Mouse (Mus musculus) hindbrain, embryonic 15.5 days (tissue): ENCODE results near the gene Prss12. TPM values are rescaled to one million over a fixed set of nuclear protein-coding genes. Genes with fewer than 3 reads are reported as not detected.
"Not testable (repeated sequence)": the region's sequence is repeated elsewhere in the genome, so short reads cannot be mapped to it uniquely, and the experiment has no call there.

Experiments
- ATAC-seq: fragments of 200-750 bp; cut with Nextera tagmentation; 2 replicates; pipeline ENCODE4 v1.8.0; 2017; ENCODE audit warnings: low read depth, moderate number of reproducible peaks, moderate TSS enrichment; ENCODE audit not compliant: low FRiP score
- H3K27ac ChIP-seq: fragments of 300-500 bp; sonication (generic); replicated peaks from 2 replicates; pipeline ENCODE4 v1.5.1; 2015; ENCODE audit warnings: mild to moderate bottlenecking, inconsistent platforms
- H3K27me3 ChIP-seq: fragments of 300-500 bp; sonication (generic); 2 replicates; pipeline ENCODE4 v1.6.1; 2015; ENCODE audit warnings: control low read depth, inconsistent platforms
- H3K36me3 ChIP-seq: fragments of 300-500 bp; sonication (generic); 2 replicates; pipeline ENCODE4 v1.6.1; 2015; ENCODE audit warnings: control low read depth, inconsistent platforms
- H3K4me1 ChIP-seq: fragments of 300-500 bp; sonication (generic); replicated peaks from 2 replicates; pipeline ENCODE4 v1.6.1; 2015; ENCODE audit warnings: control low read depth, inconsistent platforms
- H3K4me2 ChIP-seq: fragments of 300-500 bp; sonication (generic); 2 replicates; pipeline ENCODE4 v1.6.1; 2015; ENCODE audit warnings: moderate library complexity, mild to moderate bottlenecking, inconsistent platforms
- H3K4me3 ChIP-seq: fragments of 300-500 bp; sonication (generic); 2 replicates; pipeline ENCODE4 v1.5.1; 2015; ENCODE audit warnings: mild to moderate bottlenecking, inconsistent platforms
- H3K9ac ChIP-seq: fragments of 300-500 bp; sonication (generic); 2 replicates; pipeline ENCODE4 v1.6.1; 2015; ENCODE audit warnings: inconsistent platforms
- H3K9me3 ChIP-seq: fragments of 300-500 bp; sonication (generic); 2 replicates; pipeline ENCODE4 v1.6.1; 2016; ENCODE audit warnings: control low read depth, inconsistent platforms
- WGBS: fragments of 180-500 bp; shearing (Covaris S2); methylation state at CpG from one replicate; pipeline ENCODE4 v1.1.7; 2015; 5-methylcytosine and 5-hydroxymethylcytosine counted together
- polyA plus RNA-seq: library from polyadenylated mRNA; unstranded; fragments of >200 nt; fragmentation: Nextera tagmentation; extraction: Ambion mirVana; gene quantifications from 2 replicates; pipeline ENCODE4 v1.2.1, GENCODE M21; 2015

Prss12 gene
- polyA plus RNA-seq, 1 experiment from 2014 or later = 22.8 TPM

DNA sequence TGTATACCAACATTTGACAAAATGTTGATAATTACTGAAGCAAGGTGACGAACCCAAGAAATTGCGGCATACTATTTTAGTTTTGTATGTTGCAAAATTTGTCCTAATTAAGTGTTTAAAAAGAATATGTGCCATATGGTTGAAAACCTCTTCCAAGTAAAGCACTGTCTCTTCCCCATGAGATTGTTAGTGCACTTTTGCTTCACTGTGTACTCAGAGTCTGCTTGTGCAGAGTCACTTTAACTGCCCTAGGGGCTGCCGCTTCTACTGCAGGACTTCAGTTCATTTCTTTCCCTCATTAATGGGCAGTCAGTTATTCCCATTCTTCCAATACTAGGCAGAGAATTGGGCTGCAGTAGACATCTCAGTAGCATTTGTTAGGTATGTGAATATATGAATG, 46.5 kb downstream of the Prss12 start:
- Histone ChIP-seq H3K4me1 (no peaks in the 10 kb centered on the region), H3K4me3 (no peak overlapping the region), H3K27me3 (no peaks in the 10 kb centered on the region), H3K27ac (no peak overlapping the region), H3K9ac (no peak overlapping the region), H3K9me3 (no peaks in the 10 kb centered on the region), H3K4me2 (no peak overlapping the region), H3K36me3 (no peaks in the 10 kb centered on the region)
- WGBS = 94% methylated on average over 3 of the region's 3 CpGs
- no peak for ATAC-seq

GRCm38 (mm10) chr3:123495088-123495487, 48.4 kb downstream of the Prss12 start:
- 80% methylated on average over 6 of the region's 6 CpGs for WGBS
- H3K4me2 ChIP-seq = no peak overlapping the region
- no peak overlapping the region for H3K4me3 ChIP-seq
- H3K9me3 ChIP-seq = no peaks in the 10 kb centered on the region
- ATAC-seq = no peak
- H3K27ac ChIP-seq = no peak overlapping the region
- no peaks in the 10 kb centered on the region for H3K27me3 ChIP-seq
- H3K4me1 ChIP-seq = no peaks in the 10 kb centered on the region
- H3K9ac ChIP-seq = no peak overlapping the region
- H3K36me3 ChIP-seq = no peaks in the 10 kb centered on the region

- Histone ChIP-seq H3K4me3 (no peak overlapping the region), H3K4me2 (no peak overlapping the region), H3K9ac (no peak overlapping the region), H3K4me1 (no peaks in the 10 kb centered on the region), H3K27me3 (no peaks in the 10 kb centered on the region), H3K27ac (no peak overlapping the region), H3K36me3 (no peaks in the 10 kb centered on the region), H3K9me3 (no peaks in the 10 kb centered on the region)
- WGBS = 80% methylated on average over 5 of the region's 5 CpGs
- ATAC-seq = no peak
These were observed 52.1 kb downstream of the Prss12 start for GRCm38 (mm10) chr3:123498787-123499186.

DNA sequence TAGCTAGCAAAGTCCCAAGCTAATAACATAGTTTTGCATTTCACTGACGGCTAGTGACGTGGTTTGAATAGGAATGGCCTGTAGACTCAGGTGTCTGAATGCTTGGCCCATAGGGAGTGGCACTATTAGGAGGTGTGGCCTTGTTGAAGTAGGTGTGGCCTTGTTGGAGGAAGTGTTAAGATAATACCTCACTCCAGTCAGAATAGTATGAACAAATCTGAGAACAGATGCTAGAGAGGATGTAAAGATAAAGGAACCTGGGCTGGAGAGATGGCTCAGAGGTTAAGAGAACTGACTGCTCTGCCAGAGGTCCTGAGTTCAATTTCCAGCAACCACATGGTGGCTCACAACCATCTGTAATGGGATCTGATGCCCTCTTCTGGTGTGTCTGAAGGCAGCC, 55.1 kb downstream of the Prss12 start:
- H3K9ac ChIP-seq, H3K4me2 ChIP-seq, H3K4me3 ChIP-seq, ATAC-seq, H3K36me3 ChIP-seq, H3K9me3 ChIP-seq, H3K27ac ChIP-seq, H3K27me3 ChIP-seq: not testable (repeated sequence)
- 87% methylated on average over 2 of the region's 2 CpGs for WGBS
- peaks cover 17% of the 10 kb centered on the region for H3K4me1 ChIP-seq

DNA sequence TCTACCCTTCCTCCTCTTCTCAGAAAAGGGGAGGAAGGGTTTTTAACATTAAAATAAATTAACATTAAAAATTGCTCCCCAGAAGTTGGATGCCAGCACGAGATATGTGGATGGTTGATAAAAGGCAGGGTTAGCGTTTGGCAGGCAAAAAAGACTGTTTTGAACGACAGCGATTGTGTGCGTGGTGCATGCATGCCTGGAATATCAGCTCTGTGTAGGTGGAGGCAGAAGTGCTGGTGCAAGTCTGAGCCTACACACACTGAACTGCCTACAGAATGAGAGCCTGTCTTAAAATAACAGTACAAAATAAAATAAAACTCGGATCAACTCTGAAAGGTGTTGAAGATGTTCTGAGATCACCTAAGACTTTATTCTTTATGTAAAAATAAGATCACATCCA, 57.2 kb downstream of the Prss12 start:
- WGBS = 81% methylated on average over 6 of the region's 6 CpGs
- peaks cover 25% of the 10 kb centered on the region for H3K4me1 ChIP-seq
- no peak overlapping the region for H3K4me3 ChIP-seq
- H3K36me3 ChIP-seq = peaks cover 9% of the 10 kb centered on the region; the same call in 1 of the 2 replicates
- no peak for ATAC-seq
- no peak overlapping the region for H3K27ac ChIP-seq
- H3K9ac ChIP-seq = no peak overlapping the region
- no peak overlapping the region for H3K4me2 ChIP-seq
- no peaks in the 10 kb centered on the region for H3K27me3 ChIP-seq
- H3K9me3 ChIP-seq = no peaks in the 10 kb centered on the region

- H3K36me3 ChIP-seq = peaks cover 9% of the 10 kb centered on the region; the same call in 1 of the 2 replicates
- no peaks in the 10 kb centered on the region for H3K27me3 ChIP-seq
- no peak overlapping the region for H3K4me3 ChIP-seq
- peaks cover 29% of the 10 kb centered on the region for H3K4me1 ChIP-seq
- H3K9ac ChIP-seq = no peak overlapping the region
- H3K27ac ChIP-seq = no peak overlapping the region
- no peaks in the 10 kb centered on the region for H3K9me3 ChIP-seq
- ATAC-seq = no peak
- no peak overlapping the region for H3K4me2 ChIP-seq
- 89% methylated on average over 7 of the region's 7 CpGs for WGBS
These were observed 58.1 kb downstream of the Prss12 start for GRCm38 (mm10) chr3:123504783-123505182.

DNA sequence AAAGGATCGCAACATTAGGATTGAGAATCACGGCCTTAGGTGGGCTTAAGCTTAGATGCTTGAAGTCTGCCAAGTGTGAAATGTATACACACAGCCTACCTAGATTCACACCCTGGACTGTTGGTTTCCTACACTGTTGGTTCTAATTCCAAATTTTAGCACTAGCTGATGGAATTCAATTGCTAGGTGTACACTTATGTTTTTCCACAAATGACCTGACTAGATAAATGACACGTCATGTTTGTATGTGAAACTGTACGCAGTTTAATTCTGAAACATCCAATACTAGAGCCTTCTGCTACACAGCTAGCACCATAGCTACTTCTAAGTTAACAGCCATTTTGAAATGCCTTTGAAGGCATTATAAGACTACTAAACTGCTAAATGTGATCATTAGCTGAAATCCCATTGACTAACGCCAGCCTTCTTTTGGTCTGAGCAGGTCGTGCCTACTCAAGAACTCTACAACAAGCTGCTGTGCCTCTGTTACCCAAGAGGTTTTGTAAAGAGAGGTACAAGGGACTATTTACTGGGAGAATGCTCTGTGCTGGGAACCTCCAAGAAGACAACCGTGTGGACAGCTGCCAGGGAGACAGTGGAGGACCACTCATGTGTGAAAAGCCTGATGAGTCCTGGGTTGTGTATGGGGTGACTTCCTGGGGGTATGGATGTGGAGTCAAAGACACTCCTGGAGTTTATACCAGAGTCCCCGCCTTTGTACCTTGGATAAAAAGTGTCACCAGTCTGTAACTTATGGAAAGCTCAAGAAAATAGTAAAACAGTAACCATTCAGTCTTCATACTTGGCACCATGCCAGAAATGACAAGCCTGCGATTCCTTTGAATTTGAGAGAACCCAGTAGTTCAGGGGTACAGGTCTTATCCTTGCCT, 59.3 kb downstream of the Prss12 start:
- Histone ChIP-seq H3K4me2 (peak overlapping the region; percentile 64), H3K4me3 (0 out of 2 replicates have a peak overlapping the region, but pooled peaks have one; percentile 1), H3K9me3 (no peaks in the 10 kb centered on the region), H3K9ac (no peak overlapping the region), H3K4me1 (peaks cover 31% of the 10 kb centered on the region), H3K27me3 (no peaks in the 10 kb centered on the region), H3K27ac (peak overlapping the region; percentile 14; the same call in 1 of the 2 replicates), H3K36me3 (peaks cover 9% of the 10 kb centered on the region; the same call in 1 of the 2 replicates)
- ATAC-seq = no peak
- WGBS = 54% methylated on average over 9 of the region's 9 CpGs

GRCm38 (mm10) chr3:123506699-123507662, 60.3 kb downstream of the Prss12 start:
- Histone ChIP-seq H3K36me3 (peaks cover 9% of the 10 kb centered on the region; the same call in 1 of the 2 replicates), H3K27ac (peak overlapping the region; percentile 39; the same call in 1 of the 2 replicates), H3K9me3 (no peaks in the 10 kb centered on the region), H3K27me3 (no peaks in the 10 kb centered on the region), H3K9ac (peak overlapping the region; percentile 66), H3K4me2 (peak overlapping the region; percentile 64), H3K4me1 (peaks cover 31% of the 10 kb centered on the region), H3K4me3 (peak overlapping the region; percentile 74)
- no peak for ATAC-seq
- 3% methylated on average over 6 of the region's 6 CpGs for WGBS

- under 1% methylated on average over 10 of the region's 10 CpGs for WGBS
- Histone ChIP-seq H3K4me2 (peak overlapping the region; percentile 64), H3K27ac (peak overlapping the region; percentile 99)
These were observed 60.9 kb downstream of the Prss12 start for GRCm38 (mm10) chr3:123507663-123508055.

GRCm38 (mm10) chr3:123508056-123508674, 61.5 kb downstream of the Prss12 start:
- peaks cover 9% of the 10 kb centered on the region; the same call in 1 of the 2 replicates for H3K36me3 ChIP-seq
- peak overlapping the region; percentile 99 for H3K27ac ChIP-seq
- H3K4me2 ChIP-seq = peak overlapping the region; percentile 64
- peak overlapping the region; percentile 74 for H3K4me3 ChIP-seq
- WGBS = under 1% methylated on average over 53 of the region's 53 CpGs
- H3K4me1 ChIP-seq = peaks cover 31% of the 10 kb centered on the region
- no peaks in the 10 kb centered on the region for H3K27me3 ChIP-seq
- peak; percentile 99 for ATAC-seq
- no peaks in the 10 kb centered on the region for H3K9me3 ChIP-seq
- H3K9ac ChIP-seq = peak overlapping the region; percentile 92

More at GRCm38 (mm10) chr3:123507663-123508055, 60.9 kb downstream of the Prss12 start:
- Histone ChIP-seq H3K9ac (peak overlapping the region; percentile 66), H3K36me3 (peaks cover 9% of the 10 kb centered on the region; the same call in 1 of the 2 replicates), H3K4me1 (peaks cover 31% of the 10 kb centered on the region), H3K9me3 (no peaks in the 10 kb centered on the region), H3K4me3 (peak overlapping the region; percentile 74), H3K27me3 (no peaks in the 10 kb centered on the region)
- no peak for ATAC-seq

DNA sequence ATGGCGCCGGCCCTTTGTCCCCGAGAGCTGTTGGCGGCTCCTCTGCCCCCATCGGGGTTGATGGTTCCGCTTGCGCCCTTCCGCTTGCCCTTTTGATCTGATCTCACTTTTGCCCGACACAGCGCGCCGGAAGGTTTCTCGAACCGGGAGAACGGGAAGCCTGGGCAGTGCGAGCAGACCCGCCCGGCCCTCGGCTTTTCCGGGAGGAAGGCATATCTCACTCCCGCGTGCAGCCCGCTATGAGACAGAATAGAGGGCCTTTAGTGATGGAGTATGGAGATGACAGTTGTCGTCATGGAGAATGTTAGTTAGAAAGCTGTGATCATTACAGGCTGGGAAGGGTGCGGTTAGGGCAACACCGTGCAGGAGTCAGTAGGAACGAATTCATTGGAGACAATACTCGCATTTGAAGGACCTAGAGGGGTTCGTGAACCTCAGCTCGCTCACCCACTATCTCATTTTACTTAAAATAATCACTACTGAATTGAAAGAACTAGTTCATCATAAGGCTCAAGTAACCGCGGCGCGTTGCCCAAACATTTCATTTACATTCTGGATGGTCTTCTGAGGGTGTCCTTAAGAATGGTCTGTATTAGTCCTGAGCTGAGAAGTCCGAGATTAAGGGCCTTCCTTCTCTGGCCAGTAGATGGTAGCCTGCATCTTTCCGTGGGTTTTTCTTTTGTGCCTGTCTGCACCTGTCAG, 62.1 kb downstream of the Prss12 start:
- Histone ChIP-seq H3K27me3 (no peaks in the 10 kb centered on the region), H3K9me3 (no peaks in the 10 kb centered on the region), H3K9ac (peak overlapping the region; percentile 92), H3K27ac (peak overlapping the region; percentile 99), H3K36me3 (peaks cover 9% of the 10 kb centered on the region; the same call in 1 of the 2 replicates), H3K4me3 (peak overlapping the region; percentile 74), H3K4me2 (peak overlapping the region; percentile 64), H3K4me1 (peaks cover 31% of the 10 kb centered on the region)
- ATAC-seq = peak; percentile 82
- under 1% methylated on average over 36 of the region's 36 CpGs for WGBS
